Comparison of ENCODE assay signal across 7 mouse cellular contexts in the genomic region with DNA sequence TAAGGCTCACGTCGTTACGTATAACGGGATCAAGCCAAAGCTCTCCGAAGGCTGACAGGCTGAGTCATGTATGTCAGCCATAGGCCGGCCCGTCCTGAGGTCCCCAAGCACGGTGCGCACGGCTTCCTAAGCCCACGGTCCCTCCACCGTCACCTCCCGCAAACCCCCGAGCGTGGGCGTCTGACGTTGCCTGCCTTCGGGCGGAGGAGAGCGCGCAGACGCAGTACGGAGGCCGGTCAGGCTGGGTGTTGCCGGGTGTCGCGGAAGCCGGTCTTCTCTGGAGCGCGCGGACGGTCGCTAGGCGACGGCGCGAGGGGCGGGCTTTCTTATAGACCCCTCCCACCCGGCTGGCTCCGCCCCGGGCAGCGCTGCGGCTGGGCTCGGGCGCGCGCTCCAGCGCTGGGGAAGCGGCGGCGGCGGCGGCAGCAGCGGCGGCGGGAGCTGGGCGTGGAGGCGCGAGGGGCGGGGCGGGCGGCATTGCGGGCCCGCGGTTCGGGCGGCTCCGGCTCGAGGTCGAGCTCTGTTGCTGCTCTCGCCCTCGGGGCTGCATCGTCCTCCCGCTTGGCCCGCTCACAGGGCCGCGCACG. TPM values are rescaled to one million over a fixed set of nuclear protein-coding genes. Genes with fewer than 3 reads are reported as not detected.
DNase-seq lines count a peak whose midpoint lies in the region; ATAC-seq lines count a peak whose summit lies in the region.

A gene (plus strand): TSS at position 463 of the 587 bp plus-strand sequence.

- under 1% methylated on average over 56 of the region's 78 CpGs for WGBS in intestine, embryonic 14.5 days

- H3K27ac ChIP-seq in intestine, embryonic 14.5 days (ENCODE audit: low read depth), result peak within 1 kb of the TSS; percentile 96

- peaks cover 4% of the 10 kb centered on the region; the same call in 1 of the 2 replicates for H3K4me1 ChIP-seq in intestine, embryonic 14.5 days (replicated peaks; ENCODE audit: control insufficient read depth, insufficient read depth, low read length)

- H3K9me3 ChIP-seq in intestine, embryonic 14.5 days (ENCODE audit: control insufficient read depth, low read length), result no peaks in the 10 kb centered on the region

- intact Hi-C loops in left cerebral cortex, postnatal 14 days (cut with DNase I), result loop anchor here (5.0 to 10.0 kb wide), 6 partner anchors 71 to 401 kb away; no protein-coding TSS in a partner anchor

- DNase-seq in adrenal gland, adult 18-20 months (ENCODE audit: low spot score in 2 of 2), result peak; percentile 89 to 94
- DNase-seq in embryo, embryonic 11 days, result peak; percentile 97
- peak; percentile 97 for DNase-seq in gastrocnemius, postnatal 25 days
- peak; percentile 96 for DNase-seq in intestine, embryonic 14.5 days (ENCODE audit: low spot score)
- DNase-seq in left cerebral cortex, postnatal 14 days (ENCODE audit: low spot score in 2 of 2), result peak; percentile 97 to 98
- DNase-seq in mesoderm, embryonic 11.5 days (ENCODE audit: low read depth, low spot score), result peak; percentile 97
- DNase-seq in right cerebral cortex, postnatal 4 days, result peak; percentile 95

- H3K4me3 ChIP-seq in intestine, embryonic 14.5 days (ENCODE audit: low read depth, low read length), result peak within 1 kb of the TSS; percentile 76

- no peaks in the 10 kb centered on the region for H3K36me3 ChIP-seq in intestine, embryonic 14.5 days (ENCODE audit: control insufficient read depth, insufficient read depth, low read length)

- no peaks in the 10 kb centered on the region for H3K27me3 ChIP-seq in intestine, embryonic 14.5 days (replicated peaks; ENCODE audit: control insufficient read depth, insufficient read depth, low read length)

- peak within 1 kb of the TSS; percentile 73 for H3K4me2 ChIP-seq in intestine, embryonic 14.5 days (ENCODE audit: low read length)

- peak; percentile 89 for ATAC-seq in intestine, embryonic 14.5 days (replicated peaks; ENCODE audit: low FRiP score, low TSS enrichment, low read depth)

- peak within 1 kb of the TSS; percentile 84 for H3K9ac ChIP-seq in intestine, embryonic 14.5 days (ENCODE audit: low read length)

RNA-seq across cellular contexts. Expression of the gene that starts here (rescaled TPM):
- total RNA-seq in adrenal gland, adult 18-20 months (2021), result 10 to 100 TPM; 13.7 TPM
- total RNA-seq in gastrocnemius, postnatal 25 days (2021), result 1 to 10 TPM; 4.1 to 4.8 TPM
- 14.3 and 21.8 TPM in 2 replicates for polyA plus RNA-seq in intestine, embryonic 14.5 days (2014; fragmentation: Nextera tagmentation; extraction: Ambion mirVana)
- 100 to 1,000 TPM; 105 to 109 TPM for total RNA-seq in left cerebral cortex, postnatal 14 days (2021)

Comparison
In these comparisons a context has a peak if more than half of its experiments do, and no peak if none do; other contexts are left out.
1. Peak in every context shown above with its lines: DNase-seq, ATAC-seq, H3K4me3 ChIP-seq and H3K27ac ChIP-seq.
2. RNA of the gene that starts here (total RNA-seq): 105 to 109 TPM in left cerebral cortex, postnatal 14 days; 13.7 TPM in adrenal gland, adult 18-20 months and 4.1 to 4.8 TPM in gastrocnemius, postnatal 25 days; every median in the first group is over 4 times any median in the second.